Mouse (Mus musculus) hindbrain, embryonic 15.5 days (tissue): ENCODE results near the gene Mrpl37. TPM values are rescaled to one million over a fixed set of nuclear protein-coding genes. Genes with fewer than 3 reads are reported as not detected.
A peak's percentile ranks its signal among the peaks of the same experiment; 100 is the strongest.

Source experiments
- ATAC-seq: fragments of 200-750 bp; cut with Nextera tagmentation; 2 replicates; pipeline ENCODE4 v1.8.0; 2017; ENCODE audit warnings: low read depth, moderate number of reproducible peaks, moderate TSS enrichment; ENCODE audit not compliant: low FRiP score
- H3K27ac ChIP-seq: fragments of 300-500 bp; sonication (generic); replicated peaks from 2 replicates; pipeline ENCODE4 v1.5.1; 2015; ENCODE audit warnings: mild to moderate bottlenecking, inconsistent platforms
- H3K27me3 ChIP-seq: fragments of 300-500 bp; sonication (generic); 2 replicates; pipeline ENCODE4 v1.6.1; 2015; ENCODE audit warnings: control low read depth, inconsistent platforms
- H3K36me3 ChIP-seq: fragments of 300-500 bp; sonication (generic); 2 replicates; pipeline ENCODE4 v1.6.1; 2015; ENCODE audit warnings: control low read depth, inconsistent platforms
- H3K4me1 ChIP-seq: fragments of 300-500 bp; sonication (generic); replicated peaks from 2 replicates; pipeline ENCODE4 v1.6.1; 2015; ENCODE audit warnings: control low read depth, inconsistent platforms
- H3K4me2 ChIP-seq: fragments of 300-500 bp; sonication (generic); 2 replicates; pipeline ENCODE4 v1.6.1; 2015; ENCODE audit warnings: moderate library complexity, mild to moderate bottlenecking, inconsistent platforms
- H3K4me3 ChIP-seq: fragments of 300-500 bp; sonication (generic); 2 replicates; pipeline ENCODE4 v1.5.1; 2015; ENCODE audit warnings: mild to moderate bottlenecking, inconsistent platforms
- H3K9ac ChIP-seq: fragments of 300-500 bp; sonication (generic); 2 replicates; pipeline ENCODE4 v1.6.1; 2015; ENCODE audit warnings: inconsistent platforms
- H3K9me3 ChIP-seq: fragments of 300-500 bp; sonication (generic); 2 replicates; pipeline ENCODE4 v1.6.1; 2016; ENCODE audit warnings: control low read depth, inconsistent platforms
- WGBS: fragments of 180-500 bp; shearing (Covaris S2); methylation state at CpG from one replicate; pipeline ENCODE4 v1.1.7; 2015; 5-methylcytosine and 5-hydroxymethylcytosine counted together
- polyA plus RNA-seq: library from polyadenylated mRNA; unstranded; fragments of >200 nt; fragmentation: Nextera tagmentation; extraction: Ambion mirVana; gene quantifications from 2 replicates; pipeline ENCODE4 v1.2.1, GENCODE M21; 2015

Gene Mrpl37
- polyA plus RNA-seq, 1 experiment from 2014 or later: 85.2 TPM

DNA sequence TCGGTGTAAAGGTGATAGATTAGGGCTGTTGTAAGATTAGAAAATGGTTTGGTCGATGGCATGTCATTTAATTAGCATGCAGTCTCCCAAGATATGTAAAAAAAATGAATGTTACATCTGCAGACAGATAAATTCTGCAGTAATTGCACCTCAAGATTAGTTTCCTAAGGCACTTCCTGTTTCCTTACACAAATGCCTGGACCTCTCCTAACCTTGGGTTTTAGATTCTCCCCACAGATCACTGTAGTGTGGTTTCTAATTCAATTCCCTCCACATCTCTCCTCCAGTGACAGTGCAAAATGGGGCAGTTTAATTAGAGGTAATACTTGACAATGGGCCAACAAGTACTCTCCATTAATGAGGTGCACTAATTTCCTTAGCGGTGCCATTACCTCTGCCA, 3.5 kb downstream of the Mrpl37 start:
- Histone ChIP-seq H3K27me3 (no peaks in the 10 kb centered on the region), H3K36me3 (peaks cover 42% of the 10 kb centered on the region), H3K4me2 (no peak overlapping the region), H3K27ac (no peak overlapping the region), H3K9ac (no peak overlapping the region), H3K4me1 (peaks cover 18% of the 10 kb centered on the region), H3K4me3 (no peak overlapping the region), H3K9me3 (no peaks in the 10 kb centered on the region)
- 83% methylated on average over 3 of the region's 3 CpGs for WGBS
- no peak for ATAC-seq

DNA sequence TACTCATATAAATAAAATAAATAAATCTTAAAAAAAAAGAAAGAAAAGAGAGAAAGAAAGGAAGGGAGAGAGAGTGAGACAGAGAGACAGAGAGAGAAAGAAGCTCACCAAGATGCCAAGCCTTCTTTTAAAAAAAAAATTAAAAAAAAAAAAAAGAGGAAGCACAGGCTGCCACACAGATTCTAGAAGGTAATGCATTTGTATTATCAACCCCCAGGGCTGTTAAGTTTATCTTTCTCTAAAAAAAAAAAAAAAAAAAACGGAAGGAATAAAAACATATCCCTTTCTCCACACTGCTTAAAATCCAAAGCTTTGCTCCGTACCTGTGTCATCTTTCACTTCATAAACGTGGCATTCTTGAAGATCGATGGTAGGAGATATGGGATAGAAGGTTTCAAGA, 5.1 kb downstream of the Mrpl37 start:
- no peaks in the 10 kb centered on the region for H3K27me3 ChIP-seq
- no peak for ATAC-seq
- no peak overlapping the region for H3K9ac ChIP-seq
- H3K36me3 ChIP-seq: peaks cover 42% of the 10 kb centered on the region
- no peaks in the 10 kb centered on the region for H3K9me3 ChIP-seq
- no peak overlapping the region for H3K4me3 ChIP-seq
- H3K4me1 ChIP-seq: peaks cover 10% of the 10 kb centered on the region
- H3K27ac ChIP-seq: no peak overlapping the region
- H3K4me2 ChIP-seq: no peak overlapping the region
- WGBS: 97% methylated on average over 4 of the region's 4 CpGs

DNA sequence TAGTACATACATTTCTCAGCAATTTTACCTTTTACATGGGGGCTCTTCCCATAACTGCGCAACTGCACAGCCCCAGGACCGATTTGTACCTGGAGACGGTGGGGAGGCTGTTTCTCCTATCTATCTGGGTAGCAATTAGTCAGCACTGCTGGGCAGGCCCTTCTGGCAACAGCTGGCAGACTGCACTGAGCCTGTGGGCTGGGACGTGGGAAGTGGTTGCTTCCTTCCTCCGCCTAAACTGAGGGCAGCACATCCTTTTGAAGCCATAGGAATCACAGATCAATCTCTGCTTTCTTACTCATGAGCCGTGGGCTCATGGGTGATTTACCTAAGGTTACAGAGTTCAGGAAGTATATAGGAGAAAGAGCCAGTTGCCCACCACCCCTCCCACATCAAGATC, 7.9 kb downstream of the Mrpl37 start:
- Histone ChIP-seq H3K4me1 (no peaks in the 10 kb centered on the region), H3K9me3 (no peaks in the 10 kb centered on the region), H3K9ac (no peak overlapping the region), H3K4me2 (no peak overlapping the region), H3K27me3 (no peaks in the 10 kb centered on the region), H3K27ac (no peak overlapping the region), H3K4me3 (no peak overlapping the region), H3K36me3 (peaks cover 37% of the 10 kb centered on the region)
- WGBS: 88% methylated on average over 6 of the region's 6 CpGs
- no peak for ATAC-seq

DNA sequence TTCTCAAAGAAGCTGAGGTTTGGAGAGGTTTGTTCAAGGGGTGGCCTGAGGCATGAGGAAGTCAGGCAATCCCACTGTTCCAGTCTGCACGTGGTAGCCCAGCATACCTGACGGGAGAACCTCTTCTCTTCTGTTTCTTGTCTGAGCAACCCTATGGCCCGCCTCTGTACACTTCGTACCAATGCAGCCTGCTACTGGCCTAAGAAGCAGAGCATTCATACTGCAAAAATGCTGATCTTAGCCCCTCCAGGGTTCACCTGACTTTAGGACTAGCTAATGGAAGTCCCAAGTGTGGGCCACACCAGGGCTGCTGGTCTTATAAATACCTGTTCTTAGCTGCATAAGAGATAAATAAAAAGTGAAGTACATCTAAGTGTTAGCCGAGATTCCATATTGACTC, 8.3 kb downstream of the Mrpl37 start:
- H3K4me2 ChIP-seq: no peak overlapping the region
- no peak overlapping the region for H3K4me3 ChIP-seq
- no peaks in the 10 kb centered on the region for H3K4me1 ChIP-seq
- ATAC-seq: no peak
- H3K9ac ChIP-seq: no peak overlapping the region
- peaks cover 32% of the 10 kb centered on the region for H3K36me3 ChIP-seq
- H3K27me3 ChIP-seq: no peaks in the 10 kb centered on the region
- no peak overlapping the region for H3K27ac ChIP-seq
- no peaks in the 10 kb centered on the region for H3K9me3 ChIP-seq
- WGBS: 92% methylated on average over 5 of the region's 5 CpGs

DNA sequence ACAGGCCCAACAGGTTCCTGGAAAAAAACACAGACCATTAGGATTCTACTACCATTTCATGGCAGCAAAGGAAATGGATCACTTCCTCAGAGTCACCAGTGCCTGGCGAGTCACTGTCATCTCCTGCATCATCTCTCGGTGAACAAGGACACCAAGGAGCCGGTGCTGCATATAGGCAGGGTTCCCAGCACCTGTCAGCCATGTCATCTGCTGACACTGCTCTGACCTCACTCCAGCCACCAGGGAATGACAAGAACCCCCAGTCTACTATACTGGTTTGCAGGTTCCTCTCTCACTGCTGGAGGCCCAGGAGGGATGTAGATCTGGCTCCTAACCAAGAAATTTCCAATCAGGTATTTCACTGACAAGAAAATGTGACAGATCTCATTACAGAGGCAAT, 10.6 kb downstream of the Mrpl37 start:
- Histone ChIP-seq H3K9ac (no peak overlapping the region), H3K4me1 (no peaks in the 10 kb centered on the region), H3K36me3 (peaks cover 19% of the 10 kb centered on the region), H3K27ac (no peak overlapping the region), H3K4me2 (no peak overlapping the region), H3K9me3 (no peaks in the 10 kb centered on the region), H3K27me3 (no peaks in the 10 kb centered on the region), H3K4me3 (no peak overlapping the region)
- no peak for ATAC-seq
- WGBS: 82% methylated on average over 3 of the region's 3 CpGs

DNA sequence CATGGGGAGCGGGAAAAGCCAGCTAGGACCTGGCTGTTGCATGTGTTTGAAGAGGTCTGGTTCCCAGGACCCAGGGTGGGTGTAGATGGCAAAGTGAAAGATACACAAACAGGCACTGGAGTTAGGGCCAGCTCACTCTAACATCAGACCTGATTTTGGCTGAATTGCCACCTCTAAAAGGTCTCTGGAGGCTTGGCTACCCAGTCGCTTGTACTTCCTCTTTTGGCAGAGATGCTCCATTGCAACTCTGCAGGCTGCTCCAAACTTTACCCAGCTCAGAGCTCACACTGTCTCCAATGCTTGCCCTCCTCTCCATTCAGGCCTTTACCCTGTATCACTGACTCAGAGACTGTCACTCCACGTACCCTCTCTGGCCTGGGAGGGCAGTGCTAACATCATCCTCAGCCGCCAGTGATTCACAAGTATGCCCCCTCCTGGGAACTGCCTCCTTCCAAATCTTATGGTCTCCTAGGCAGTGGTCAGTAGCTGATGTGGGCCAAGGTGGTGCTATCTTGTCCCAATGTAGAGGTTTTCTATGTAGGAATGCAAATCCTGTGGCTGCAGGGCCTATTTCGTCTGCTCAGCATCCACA, 13.6 kb downstream of the Mrpl37 start:
- no peak overlapping the region for H3K27ac ChIP-seq
- no peaks in the 10 kb centered on the region for H3K9me3 ChIP-seq
- H3K36me3 ChIP-seq: no peaks in the 10 kb centered on the region; the same call in 1 of the 2 replicates
- H3K4me3 ChIP-seq: no peak overlapping the region
- H3K27me3 ChIP-seq: no peaks in the 10 kb centered on the region
- WGBS: 56% methylated on average over 5 of the region's 5 CpGs
- no peak overlapping the region for H3K4me2 ChIP-seq
- ATAC-seq: 0 out of 2 replicates have a peak, but pooled peaks have one; percentile 6
- H3K9ac ChIP-seq: no peak overlapping the region
- H3K4me1 ChIP-seq: no peaks in the 10 kb centered on the region

DNA sequence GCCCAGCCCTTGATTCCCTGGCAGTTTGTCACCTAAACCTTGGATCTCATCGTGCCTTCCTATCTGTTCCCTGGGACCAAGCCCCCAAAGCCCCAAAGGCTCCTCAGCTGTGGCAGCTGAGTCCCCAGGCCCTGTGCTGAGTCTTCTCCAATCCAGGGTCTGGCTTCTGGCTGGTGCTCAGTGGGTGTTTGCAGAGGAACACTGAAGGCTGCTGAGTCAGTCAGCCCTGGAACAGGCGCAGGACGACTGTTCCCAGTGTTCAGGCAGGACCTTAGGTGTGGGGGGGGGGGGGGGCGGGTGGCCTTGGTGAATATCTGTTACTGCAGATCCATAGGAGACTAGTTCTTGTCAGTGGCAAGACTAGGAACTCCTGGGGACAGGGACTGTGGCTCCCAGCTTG, 14.8 kb downstream of the Mrpl37 start:
- 71% methylated on average over 3 of the region's 4 CpGs for WGBS
- Histone ChIP-seq H3K4me3 (no peak overlapping the region), H3K27ac (no peak overlapping the region), H3K4me2 (no peak overlapping the region), H3K9ac (no peak overlapping the region), H3K36me3 (peaks cover 4% of the 10 kb centered on the region), H3K4me1 (no peaks in the 10 kb centered on the region), H3K27me3 (no peaks in the 10 kb centered on the region), H3K9me3 (no peaks in the 10 kb centered on the region)
- no peak for ATAC-seq

DNA sequence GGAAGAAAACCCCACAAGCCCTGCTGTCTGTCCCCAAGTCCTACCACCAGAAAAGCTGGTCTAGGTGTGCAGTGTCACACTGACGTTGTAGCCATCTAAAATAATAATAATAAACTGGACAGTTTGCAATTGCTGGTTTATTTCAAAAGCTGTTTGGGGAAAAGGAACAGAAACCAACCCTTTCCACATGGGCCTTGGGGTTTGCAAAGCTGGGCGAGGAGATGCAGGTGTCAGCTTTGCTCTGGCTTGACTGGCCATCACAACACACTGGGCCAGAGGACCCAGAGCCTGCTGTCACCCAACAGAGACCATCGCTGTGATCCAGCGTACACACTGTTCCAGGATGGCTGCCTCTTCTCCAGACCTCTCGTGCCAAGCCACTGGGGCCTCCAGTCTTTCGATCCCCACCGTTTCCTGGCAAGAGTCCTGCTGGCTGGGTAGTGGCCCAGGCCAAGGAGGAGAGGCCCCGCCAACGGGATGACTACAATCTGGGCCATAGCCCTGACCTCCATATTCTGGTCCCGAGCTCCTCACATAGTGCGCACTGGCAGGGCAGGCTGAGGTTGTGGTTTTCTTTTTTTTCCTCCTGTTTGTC, 18.0 kb downstream of the Mrpl37 start:
- WGBS: 76% methylated on average over 11 of the region's 11 CpGs
- H3K4me1 ChIP-seq: no peaks in the 10 kb centered on the region
- no peaks in the 10 kb centered on the region for H3K27me3 ChIP-seq
- H3K4me2 ChIP-seq: no peak overlapping the region
- peak; percentile 63 for ATAC-seq
- no peak overlapping the region for H3K27ac ChIP-seq
- no peak overlapping the region for H3K4me3 ChIP-seq
- H3K36me3 ChIP-seq: peaks cover 22% of the 10 kb centered on the region
- H3K9me3 ChIP-seq: no peaks in the 10 kb centered on the region
- H3K9ac ChIP-seq: no peak overlapping the region

DNA sequence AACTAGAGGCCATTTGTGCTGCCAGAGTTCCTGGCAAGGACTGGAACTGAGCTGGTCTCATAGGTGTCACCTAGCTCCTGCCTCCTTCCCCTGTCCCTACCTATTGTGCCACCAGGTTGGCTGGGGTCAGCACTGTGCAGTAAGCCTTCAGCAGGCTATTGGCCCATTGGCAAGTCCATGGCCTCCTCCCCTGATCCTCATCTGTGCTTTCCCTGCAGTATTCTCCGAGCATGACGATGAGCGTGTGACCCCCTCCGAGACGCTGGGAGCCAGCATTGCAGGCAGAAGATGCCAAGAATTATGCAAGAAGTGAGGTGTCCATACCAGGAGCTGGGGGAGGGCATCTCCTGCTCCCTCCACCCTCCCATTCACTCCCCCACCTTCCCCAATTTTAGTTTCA, 18.9 kb downstream of the Mrpl37 start:
- no peak overlapping the region for H3K4me3 ChIP-seq
- H3K4me2 ChIP-seq: no peak overlapping the region
- no peaks in the 10 kb centered on the region for H3K9me3 ChIP-seq
- 86% methylated on average over 5 of the region's 5 CpGs for WGBS
- H3K4me1 ChIP-seq: no peaks in the 10 kb centered on the region
- H3K36me3 ChIP-seq: peaks cover 25% of the 10 kb centered on the region
- no peak for ATAC-seq
- H3K9ac ChIP-seq: no peak overlapping the region
- H3K27me3 ChIP-seq: no peaks in the 10 kb centered on the region
- H3K27ac ChIP-seq: no peak overlapping the region

DNA sequence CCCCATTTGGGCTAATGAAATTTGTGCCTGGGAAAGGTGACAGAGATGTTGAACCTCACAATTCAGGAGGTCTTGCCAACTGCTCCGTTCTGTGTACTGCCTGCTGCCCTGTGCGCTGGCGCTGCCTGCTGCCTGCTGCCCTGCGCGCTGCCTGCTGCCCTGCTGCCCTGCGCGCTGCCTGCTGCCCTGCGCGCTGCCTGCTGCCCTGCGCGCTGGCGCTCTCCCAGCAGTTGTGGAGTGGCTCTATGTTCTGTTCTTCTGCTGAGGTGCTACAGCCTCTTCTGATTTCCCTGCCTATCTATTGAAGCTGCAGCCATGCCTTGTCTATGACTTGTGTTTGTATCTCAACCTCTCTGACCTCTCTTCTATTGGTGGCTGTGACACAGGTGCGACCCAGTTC, 21.5 kb downstream of the Mrpl37 start:
- Histone ChIP-seq H3K36me3 (peaks cover 37% of the 10 kb centered on the region), H3K4me2 (no peak overlapping the region), H3K9ac (no peak overlapping the region), H3K4me3 (no peak overlapping the region), H3K9me3 (no peaks in the 10 kb centered on the region), H3K4me1 (no peaks in the 10 kb centered on the region), H3K27ac (no peak overlapping the region), H3K27me3 (no peaks in the 10 kb centered on the region)
- ATAC-seq: no peak
- WGBS: 95% methylated on average over 13 of the region's 13 CpGs

DNA sequence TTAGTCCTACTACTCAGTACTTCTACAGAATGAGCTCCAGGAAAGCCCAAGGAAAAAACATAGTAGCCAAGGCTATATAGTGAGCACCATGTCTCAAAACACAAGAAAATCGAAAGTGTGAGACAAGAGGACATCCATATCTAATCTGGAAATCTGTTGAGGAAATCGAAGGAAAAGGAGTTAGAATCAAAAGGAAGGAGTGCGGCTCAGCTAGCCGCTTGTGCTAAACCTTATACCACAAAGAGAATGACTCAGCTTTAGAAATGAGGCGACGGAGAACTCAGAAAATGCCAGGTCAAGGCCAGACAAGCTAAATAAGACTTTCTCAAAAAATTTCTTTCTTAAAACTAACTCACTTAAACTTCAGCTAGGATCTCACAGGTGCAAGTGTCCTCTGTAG, 24.4 kb downstream of the Mrpl37 start:
- peaks cover 12% of the 10 kb centered on the region for H3K4me1 ChIP-seq
- no peak for ATAC-seq
- no peaks in the 10 kb centered on the region for H3K27me3 ChIP-seq
- no peak overlapping the region for H3K4me3 ChIP-seq
- H3K9me3 ChIP-seq: no peaks in the 10 kb centered on the region
- no peak overlapping the region for H3K9ac ChIP-seq
- peaks cover 51% of the 10 kb centered on the region for H3K36me3 ChIP-seq
- no peak overlapping the region for H3K4me2 ChIP-seq
- H3K27ac ChIP-seq: no peak overlapping the region
- 97% methylated on average over 6 of the region's 6 CpGs for WGBS

DNA sequence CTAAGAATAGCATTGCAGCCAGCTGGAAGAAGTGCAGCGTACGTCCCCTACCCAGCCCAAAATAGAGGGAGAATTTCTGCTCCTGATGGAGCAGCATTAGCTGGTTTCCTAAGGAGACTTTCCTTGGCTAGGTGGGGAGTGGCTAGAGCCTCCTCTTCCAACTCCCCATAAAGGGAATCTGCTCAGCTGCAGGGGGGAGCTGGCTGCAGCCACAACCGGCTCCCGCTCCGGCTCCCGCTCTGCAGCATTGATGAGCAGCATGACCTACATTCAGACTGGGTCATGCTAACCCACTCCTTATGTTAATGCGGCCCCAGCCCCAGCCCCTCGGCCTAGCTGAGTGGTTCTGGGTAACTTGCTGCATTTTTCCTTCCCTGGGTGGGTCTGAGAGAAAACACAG, 27.4 kb downstream of the Mrpl37 start:
- Histone ChIP-seq H3K27ac (peak overlapping the region; percentile 72), H3K36me3 (peaks cover 39% of the 10 kb centered on the region), H3K4me3 (no peak overlapping the region), H3K27me3 (no peaks in the 10 kb centered on the region), H3K4me2 (no peak overlapping the region), H3K9me3 (no peaks in the 10 kb centered on the region), H3K4me1 (peaks cover 12% of the 10 kb centered on the region), H3K9ac (no peak overlapping the region)
- 35% methylated on average over 8 of the region's 8 CpGs for WGBS
- peak; percentile 74 for ATAC-seq

DNA sequence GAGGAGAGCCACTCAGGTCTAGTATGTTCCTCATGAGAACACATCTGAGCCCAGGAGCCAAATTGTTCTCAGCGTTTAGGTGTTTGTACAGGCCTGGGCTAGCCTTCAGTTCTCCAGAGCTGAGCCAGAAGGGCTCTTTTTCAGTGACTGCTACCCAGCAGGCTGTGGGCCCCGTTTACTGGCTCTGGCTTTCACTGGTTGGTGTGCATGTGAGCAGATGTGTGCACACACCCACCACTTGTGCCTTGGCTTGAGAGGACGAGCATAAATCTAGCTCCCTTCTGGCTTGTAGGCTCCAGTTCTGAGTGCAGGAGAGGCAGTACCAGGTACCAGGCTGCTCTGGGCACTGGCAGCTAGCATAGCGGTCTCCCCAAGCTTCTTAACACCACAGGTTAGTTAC, 28.4 kb downstream of the Mrpl37 start:
- Histone ChIP-seq H3K36me3 (peaks cover 37% of the 10 kb centered on the region), H3K4me1 (peaks cover 12% of the 10 kb centered on the region), H3K27ac (peak overlapping the region; percentile 72), H3K4me3 (no peak overlapping the region), H3K9me3 (no peaks in the 10 kb centered on the region), H3K4me2 (no peak overlapping the region), H3K9ac (no peak overlapping the region), H3K27me3 (no peaks in the 10 kb centered on the region)
- WGBS: 88% methylated on average over 4 of the region's 4 CpGs
- no peak for ATAC-seq
